Mouse (Mus musculus): Measurements from ENCODE around the gene Strn.

DNA sequence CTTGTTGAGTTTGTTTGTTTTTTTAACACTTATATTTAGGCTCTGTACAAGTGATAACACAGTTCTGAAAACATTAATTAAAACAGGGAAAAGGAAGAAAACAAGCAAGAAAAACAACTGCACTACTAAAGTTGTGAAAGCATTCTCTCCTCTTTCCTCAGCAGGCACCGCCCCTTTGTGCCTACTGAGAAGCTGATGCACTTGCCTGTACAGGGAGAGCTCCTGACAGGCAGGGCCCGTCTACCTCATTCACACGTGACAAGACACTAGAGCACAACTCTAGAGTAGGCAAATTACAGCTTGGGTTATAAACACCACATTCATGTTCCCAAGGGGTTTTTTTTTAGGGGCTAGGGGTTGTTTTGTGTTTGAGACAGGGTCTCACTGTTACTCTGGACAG, 32.3 kb upstream of the Strn start:
- TF ChIP-seq GATA1 (IDR thresholded peaks at IDR 0.05; ENCODE audit: borderline replicate concordance, low read length) (no peak), FLI1 (IDR thresholded peaks at IDR 0.05; ENCODE audit: low read length) (no peak)
